Mouse (Mus musculus) midbrain, embryonic 10.5 days (tissue): ENCODE results near the gene Pex19. TPM values are rescaled to one million over a fixed set of nuclear protein-coding genes. Genes with fewer than 3 reads are reported as not detected.

Experiments used
- DNase-seq: peaks from one replicate; pipeline ENCODE4 v3.0.0-alpha.2; 2017; ENCODE audit warnings: low spot score
- H3K27ac ChIP-seq: fragments of 300-500 bp; sonication (generic); replicated peaks from 2 replicates; pipeline ENCODE4 v1.5.1; 2016; ENCODE audit warnings: mild to moderate bottlenecking
- H3K27me3 ChIP-seq: fragments of 300-500 bp; sonication (generic); 2 replicates; pipeline ENCODE4 v1.6.1; 2016; ENCODE audit warnings: low read depth, mild to moderate bottlenecking; ENCODE audit not compliant: poor library complexity, severe bottlenecking
- H3K36me3 ChIP-seq: fragments of 300-500 bp; sonication (generic); 2 replicates; pipeline ENCODE4 v1.6.1; 2016; ENCODE audit warnings: mild to moderate bottlenecking, moderate library complexity
- H3K4me1 ChIP-seq: fragments of 300-500 bp; sonication (generic); 2 replicates; pipeline ENCODE4 v1.6.1; 2016
- H3K4me3 ChIP-seq: fragments of 300-500 bp; sonication (generic); 2 replicates; pipeline ENCODE4 v1.5.1; 2016; ENCODE audit warnings: mild to moderate bottlenecking, moderate library complexity
- H3K9me3 ChIP-seq: fragments of 300-500 bp; sonication (generic); replicated peaks from 2 replicates; pipeline ENCODE4 v1.6.1; 2016; ENCODE audit warnings: mild to moderate bottlenecking
- WGBS: fragments of 180-500 bp; shearing (Covaris S2); methylation state at CpG from one replicate; pipeline ENCODE4 v1.1.7; 2016; 5-methylcytosine and 5-hydroxymethylcytosine counted together
- polyA plus RNA-seq: library from polyadenylated mRNA; unstranded; fragments of >200 nt; fragmentation: Nextera tagmentation; extraction: Ambion mirVana; gene quantifications from 2 replicates; pipeline ENCODE4 v1.2.1, GENCODE M21; 2016

The Pex19 gene
- polyA plus RNA-seq, 1 experiment from 2014 or later: 166 TPM

DNA sequence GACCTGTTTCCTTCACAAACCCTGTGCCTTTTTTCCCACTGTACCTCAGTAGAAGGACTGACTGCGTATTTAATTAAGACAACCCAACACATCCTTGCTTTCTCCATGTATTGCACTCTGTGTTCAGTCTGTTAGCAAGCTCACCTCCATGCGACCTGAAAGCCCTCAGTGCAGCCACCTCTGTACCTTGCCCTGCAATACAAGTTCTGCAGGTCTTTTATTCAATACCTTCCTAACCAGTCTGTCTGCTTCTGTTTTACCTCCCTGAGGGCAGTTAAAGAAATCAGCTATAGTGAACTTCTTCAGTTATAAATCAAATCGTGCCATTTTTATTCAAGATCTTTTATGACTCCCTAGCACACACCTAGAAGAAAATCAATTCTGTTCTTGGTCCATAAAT, 15.0 kb downstream of the Pex19 start:
- H3K27me3 ChIP-seq: no peaks in the 10 kb centered on the region
- peaks cover 3% of the 10 kb centered on the region; the same call in 1 of the 2 replicates for H3K36me3 ChIP-seq
- 79% methylated on average over 3 of the region's 3 CpGs for WGBS
- no peaks in the 10 kb centered on the region for H3K4me1 ChIP-seq
- no peak for DNase-seq
- no peak overlapping the region for H3K4me3 ChIP-seq
- H3K27ac ChIP-seq: no peak overlapping the region
- H3K9me3 ChIP-seq: no peaks in the 10 kb centered on the region

DNA sequence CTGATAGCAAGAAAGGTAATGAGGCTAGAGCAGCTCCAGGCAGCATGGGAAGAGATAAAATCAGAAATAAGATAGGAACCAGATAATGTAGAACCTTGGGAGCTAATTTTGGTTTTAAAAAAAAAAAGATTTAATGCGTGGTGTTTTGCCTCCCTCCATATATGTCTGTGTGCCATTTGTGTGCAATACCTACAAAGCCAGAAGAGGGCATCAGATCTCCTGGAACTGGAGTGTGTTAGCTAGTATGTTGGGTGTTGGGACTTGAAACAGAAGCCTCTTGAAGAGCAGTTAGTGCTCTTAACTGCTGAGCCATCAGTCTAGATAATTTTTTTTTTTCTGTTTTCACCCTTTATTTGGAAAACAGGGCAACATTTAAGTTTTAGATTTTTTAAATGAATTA, 17.0 kb downstream of the Pex19 start:
- peak; percentile 42 for DNase-seq
- 33% methylated on average over 1 of the region's 1 CpGs for WGBS
- Histone ChIP-seq H3K4me1 (peaks cover 7% of the 10 kb centered on the region), H3K27me3 (no peaks in the 10 kb centered on the region), H3K9me3 (no peaks in the 10 kb centered on the region), H3K27ac (no peak overlapping the region), H3K36me3 (no peaks in the 10 kb centered on the region), H3K4me3 (no peak overlapping the region)

DNA sequence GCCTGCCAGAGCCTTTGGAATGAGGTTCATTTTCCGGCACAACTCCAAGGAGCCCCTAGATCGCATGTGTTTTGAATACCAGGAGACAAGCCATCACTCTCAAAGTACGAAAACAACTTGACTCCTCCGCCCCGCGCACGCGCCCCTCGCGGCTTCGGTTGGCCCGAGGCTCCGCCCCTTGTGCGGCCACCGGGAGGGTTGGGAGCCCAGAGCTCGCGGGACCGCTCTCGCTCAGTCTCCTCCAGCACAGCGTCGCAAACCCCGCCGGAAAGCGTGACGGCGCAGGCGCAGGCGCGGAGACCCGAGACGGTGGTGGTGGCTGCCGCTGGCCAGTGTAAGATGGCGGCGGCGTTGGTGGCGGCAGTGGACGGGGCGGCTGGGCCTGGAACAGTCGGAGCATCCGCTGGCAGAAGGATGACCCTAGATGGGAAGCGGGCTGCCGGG, 21.3 kb downstream of the Pex19 start, which contains the start of gene Dcaf8:
Gene Dcaf8, plus strand, starts transcription at position 250 of the 444 bp plus-strand sequence.
- no peaks in the 10 kb centered on the region for H3K27me3 ChIP-seq
- H3K4me3 ChIP-seq: peak within 1 kb of the TSS; percentile 97
- WGBS: under 1% methylated on average over 42 of the region's 42 CpGs
- peaks cover 31% of the 10 kb centered on the region for H3K36me3 ChIP-seq
- peak; percentile 98 for DNase-seq
- no peaks in the 10 kb centered on the region for H3K9me3 ChIP-seq
- peak within 1 kb of the TSS; percentile 99 for H3K27ac ChIP-seq
- H3K4me1 ChIP-seq: peaks cover 21% of the 10 kb centered on the region

DNA sequence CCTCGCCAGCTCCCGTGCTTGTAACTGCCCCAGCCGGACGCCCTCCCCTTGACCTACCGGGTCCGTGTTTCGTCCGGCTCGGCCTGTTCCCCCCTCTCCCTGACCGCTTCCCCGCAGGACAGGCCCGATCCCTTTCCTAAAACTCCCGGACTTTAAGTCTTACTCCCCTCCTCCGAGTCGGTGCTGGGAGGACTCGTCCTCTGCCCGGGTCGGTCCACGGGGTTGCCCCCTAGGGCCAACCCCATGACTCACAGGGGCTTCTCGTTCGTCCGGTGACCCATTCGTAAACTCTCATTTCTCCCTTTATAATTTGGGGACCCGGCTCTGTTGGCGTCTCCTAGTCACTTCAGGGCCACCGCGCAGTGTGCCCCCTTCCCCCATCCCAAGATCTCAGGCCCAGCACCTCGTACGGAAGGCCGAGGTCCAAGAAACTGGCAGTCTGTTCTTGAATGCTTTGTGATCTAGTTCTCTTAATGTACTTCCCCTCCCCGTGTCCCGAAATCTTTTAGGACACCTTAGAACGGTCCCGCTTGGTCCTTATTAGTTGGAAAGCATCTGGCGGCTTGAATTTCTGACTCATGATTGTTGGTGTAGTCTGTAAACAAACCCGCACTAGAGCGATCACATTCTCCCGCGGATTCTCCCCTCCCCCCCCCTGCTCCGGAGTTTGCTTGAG, 21.9 kb downstream of the Pex19 start:
- H3K4me3 ChIP-seq: peak overlapping the region; percentile 97
- H3K4me1 ChIP-seq: peaks cover 21% of the 10 kb centered on the region
- DNase-seq: peak; percentile 66
- peaks cover 37% of the 10 kb centered on the region for H3K36me3 ChIP-seq
- no peaks in the 10 kb centered on the region for H3K27me3 ChIP-seq
- H3K27ac ChIP-seq: peak overlapping the region; percentile 99
- H3K9me3 ChIP-seq: no peaks in the 10 kb centered on the region
- WGBS: under 1% methylated on average over 40 of the region's 40 CpGs

DNA sequence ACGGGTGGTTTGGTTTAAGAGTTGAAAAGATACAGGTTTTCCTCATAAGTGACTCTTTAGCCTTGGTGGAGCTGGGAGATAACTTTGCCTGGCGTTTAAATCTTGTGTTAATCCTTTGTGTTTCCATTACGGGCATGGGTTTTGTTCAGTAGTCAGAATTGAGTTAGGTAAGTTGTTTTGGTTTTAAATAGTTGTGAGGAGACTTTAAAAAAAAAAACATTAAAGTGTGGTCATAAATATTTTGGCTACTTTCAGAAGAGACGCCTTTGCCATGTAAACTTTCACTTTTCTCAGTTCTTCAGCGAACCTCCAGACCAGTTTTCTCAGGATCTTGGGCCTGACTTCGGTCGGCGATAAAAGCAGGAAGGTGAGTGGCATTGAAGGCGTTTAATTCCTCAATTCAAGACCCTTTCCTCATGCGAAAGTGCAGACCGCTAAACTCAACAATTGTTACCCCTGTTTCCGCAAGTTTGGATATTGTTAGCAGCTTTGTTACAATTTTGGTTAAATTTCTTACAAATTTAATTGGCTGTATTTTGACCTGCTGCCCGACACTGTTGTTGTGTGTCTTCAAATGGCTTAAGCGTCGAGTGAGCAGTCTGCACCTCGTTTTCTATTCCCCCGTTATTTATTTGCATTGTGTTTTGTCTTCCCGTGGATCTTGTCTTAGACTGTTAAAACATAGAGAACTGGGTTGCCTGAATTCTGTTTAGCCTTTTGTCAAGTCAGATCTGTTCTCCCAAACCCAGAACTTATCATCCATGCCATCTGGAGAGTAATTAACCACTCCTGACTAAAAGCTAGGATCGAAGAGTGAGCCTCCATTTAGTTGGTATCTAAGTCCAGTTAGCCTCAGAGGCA, 22.6 kb downstream of the Pex19 start:
- Histone ChIP-seq H3K4me1 (peaks cover 21% of the 10 kb centered on the region), H3K9me3 (no peaks in the 10 kb centered on the region), H3K4me3 (peak overlapping the region; percentile 97), H3K36me3 (peaks cover 44% of the 10 kb centered on the region), H3K27ac (peak overlapping the region; percentile 99), H3K27me3 (no peaks in the 10 kb centered on the region)
- DNase-seq: no peak
- WGBS: 29% methylated on average over 19 of the region's 19 CpGs

DNA sequence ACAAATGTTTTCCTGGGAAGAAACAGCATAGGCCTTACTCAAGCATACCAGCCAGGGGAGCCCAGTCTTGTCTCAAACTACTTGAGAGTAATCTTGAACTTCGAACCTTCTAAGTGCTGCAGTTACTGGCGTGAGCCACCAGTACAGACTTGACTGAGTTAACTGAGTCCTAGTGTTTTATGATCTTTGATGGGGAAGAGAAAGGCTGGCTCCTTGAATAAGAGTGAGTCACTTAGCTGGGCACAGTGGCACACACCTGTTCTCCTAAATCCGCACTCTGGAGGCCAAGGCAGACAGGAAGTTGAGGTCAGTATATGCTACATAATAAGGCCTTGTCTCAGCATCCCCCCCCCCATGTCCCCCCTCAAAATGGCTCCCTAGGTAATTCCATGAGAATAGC, 28.0 kb downstream of the Pex19 start:
- H3K4me1 ChIP-seq: peaks cover 8% of the 10 kb centered on the region
- H3K27me3 ChIP-seq: no peaks in the 10 kb centered on the region
- no peak overlapping the region for H3K27ac ChIP-seq
- no peak overlapping the region for H3K4me3 ChIP-seq
- 96% methylated on average over 3 of the region's 3 CpGs for WGBS
- DNase-seq: no peak
- H3K36me3 ChIP-seq: peaks cover 83% of the 10 kb centered on the region
- no peaks in the 10 kb centered on the region for H3K9me3 ChIP-seq

DNA sequence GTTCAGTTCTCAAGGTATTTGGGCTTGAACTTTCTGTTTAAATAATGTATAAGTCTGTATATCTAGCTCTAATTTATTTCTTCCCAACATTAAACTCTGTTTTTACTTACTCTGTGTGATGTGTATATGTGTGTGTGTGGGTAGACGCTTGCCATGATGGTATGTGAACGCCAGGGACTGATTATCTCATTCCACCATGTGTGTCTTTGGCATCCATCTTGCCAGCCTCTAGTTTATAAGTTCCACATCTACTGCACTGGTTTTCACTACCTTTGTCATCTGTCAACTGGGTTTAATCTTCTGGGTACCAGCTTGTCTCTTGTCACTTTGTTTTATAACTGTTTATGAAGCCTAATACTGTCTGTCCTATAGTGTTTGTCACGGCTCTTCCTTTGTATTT, 29.0 kb downstream of the Pex19 start:
- no peaks in the 10 kb centered on the region for H3K9me3 ChIP-seq
- H3K4me1 ChIP-seq: no peaks in the 10 kb centered on the region; the same call in 1 of the 2 replicates
- WGBS: 91% methylated on average over 3 of the region's 3 CpGs
- H3K4me3 ChIP-seq: no peak overlapping the region
- peaks cover 75% of the 10 kb centered on the region for H3K36me3 ChIP-seq
- H3K27ac ChIP-seq: no peak overlapping the region
- no peaks in the 10 kb centered on the region for H3K27me3 ChIP-seq
- no peak for DNase-seq

DNA sequence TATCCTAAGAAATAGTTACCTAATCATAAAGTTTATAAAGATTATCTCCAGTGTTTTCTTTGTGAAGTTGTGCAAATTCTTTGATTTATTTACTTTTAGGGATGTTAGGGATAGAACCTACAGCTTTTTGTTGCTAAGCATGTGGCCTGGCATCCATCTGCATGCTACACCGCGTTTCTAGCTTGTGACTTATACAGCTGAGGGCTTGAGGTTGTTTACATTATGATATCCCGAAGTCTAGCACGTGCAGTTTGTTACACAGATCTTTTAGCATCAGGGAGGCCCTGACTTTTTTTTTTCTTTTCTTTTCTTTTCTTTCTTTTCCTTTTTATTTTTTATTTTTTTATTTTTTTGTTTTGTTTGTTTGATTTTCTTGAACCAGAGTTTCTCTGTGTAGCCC, 33.4 kb downstream of the Pex19 start:
- H3K27me3 ChIP-seq: no peaks in the 10 kb centered on the region
- DNase-seq: no peak
- no peak overlapping the region for H3K27ac ChIP-seq
- H3K9me3 ChIP-seq: no peaks in the 10 kb centered on the region
- H3K4me1 ChIP-seq: 0 out of 2 replicates have a peak, but pooled peaks cover 4% of the 10 kb centered on the region
- H3K36me3 ChIP-seq: peaks cover 45% of the 10 kb centered on the region
- H3K4me3 ChIP-seq: no peak overlapping the region
- 88% methylated on average over 4 of the region's 4 CpGs for WGBS

DNA sequence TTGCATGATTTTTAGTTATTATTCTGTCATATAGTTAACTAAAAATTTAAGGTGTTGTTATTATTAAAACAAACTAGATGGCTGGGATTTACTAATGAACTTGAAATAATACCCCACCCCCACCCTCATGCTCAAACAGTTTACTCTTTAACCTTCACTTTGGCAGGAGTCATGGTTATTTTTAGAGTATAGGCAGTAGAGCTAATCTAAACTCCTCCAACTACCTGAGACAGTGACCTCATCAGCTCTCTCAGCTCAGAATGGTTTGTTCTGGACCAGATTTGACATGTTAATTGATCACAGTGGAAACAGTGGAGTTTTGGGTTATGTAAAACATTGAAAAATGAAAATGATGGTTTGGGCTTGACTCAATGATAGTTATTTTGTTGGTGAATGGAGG, 34.0 kb downstream of the Pex19 start:
- Histone ChIP-seq H3K27me3 (no peaks in the 10 kb centered on the region), H3K9me3 (no peaks in the 10 kb centered on the region), H3K4me3 (no peak overlapping the region), H3K36me3 (peaks cover 46% of the 10 kb centered on the region), H3K4me1 (0 out of 2 replicates have a peak, but pooled peaks cover 4% of the 10 kb centered on the region), H3K27ac (no peak overlapping the region)
- no peak for DNase-seq

DNA sequence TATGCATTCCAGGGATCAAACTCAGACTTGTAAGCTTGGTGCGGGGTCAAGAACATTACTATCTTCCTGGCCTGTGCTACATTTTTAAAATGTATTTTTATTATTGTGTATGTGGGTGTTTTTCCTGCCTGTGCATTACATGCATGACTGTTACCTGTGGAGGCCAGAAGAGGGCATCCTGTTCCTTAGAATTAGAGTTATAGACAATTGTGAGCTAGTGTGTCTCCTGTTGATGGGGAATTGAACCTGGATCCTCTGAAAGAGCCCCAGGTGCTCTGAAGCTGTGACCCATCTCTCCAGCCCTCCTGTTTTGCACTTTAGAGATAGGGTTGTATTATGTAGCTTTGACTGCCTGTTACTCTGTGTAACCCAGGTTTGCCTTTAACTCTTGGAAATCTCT, 35.5 kb downstream of the Pex19 start:
- Histone ChIP-seq H3K36me3 (peaks cover 46% of the 10 kb centered on the region), H3K27ac (no peak overlapping the region), H3K9me3 (no peaks in the 10 kb centered on the region), H3K4me1 (0 out of 2 replicates have a peak, but pooled peaks cover 4% of the 10 kb centered on the region), H3K27me3 (no peaks in the 10 kb centered on the region), H3K4me3 (no peak overlapping the region)
- DNase-seq: no peak
- 94% methylated on average over 1 of the region's 1 CpGs for whole genome bisulfite sequencing

DNA sequence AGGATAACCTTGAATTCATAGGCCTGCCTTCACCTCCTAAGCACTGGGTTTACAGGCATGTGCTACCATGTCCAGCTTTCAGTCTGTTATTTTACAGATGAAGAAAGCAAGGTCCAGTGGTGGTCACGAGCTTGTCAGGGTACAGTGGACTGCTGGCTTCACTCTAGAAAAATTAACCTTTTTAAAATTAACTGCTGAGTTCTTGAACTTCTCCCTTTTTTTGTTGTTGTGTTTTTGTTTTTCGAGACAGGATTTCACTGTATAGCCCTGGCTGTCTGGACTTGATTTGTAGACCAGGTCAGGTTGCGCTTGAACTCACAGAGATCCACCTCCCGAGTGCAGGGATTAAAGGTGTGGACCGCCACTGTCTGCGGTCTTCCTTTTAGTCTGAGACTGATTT, 36.4 kb downstream of the Pex19 start:
- no peaks in the 10 kb centered on the region for H3K9me3 ChIP-seq
- H3K27ac ChIP-seq: no peak overlapping the region
- DNase-seq: no peak
- peaks cover 52% of the 10 kb centered on the region for H3K36me3 ChIP-seq
- no peaks in the 10 kb centered on the region for H3K27me3 ChIP-seq
- H3K4me3 ChIP-seq: no peak overlapping the region
- H3K4me1 ChIP-seq: 0 out of 2 replicates have a peak, but pooled peaks cover 4% of the 10 kb centered on the region
- WGBS: 91% methylated on average over 6 of the region's 6 CpGs

DNA sequence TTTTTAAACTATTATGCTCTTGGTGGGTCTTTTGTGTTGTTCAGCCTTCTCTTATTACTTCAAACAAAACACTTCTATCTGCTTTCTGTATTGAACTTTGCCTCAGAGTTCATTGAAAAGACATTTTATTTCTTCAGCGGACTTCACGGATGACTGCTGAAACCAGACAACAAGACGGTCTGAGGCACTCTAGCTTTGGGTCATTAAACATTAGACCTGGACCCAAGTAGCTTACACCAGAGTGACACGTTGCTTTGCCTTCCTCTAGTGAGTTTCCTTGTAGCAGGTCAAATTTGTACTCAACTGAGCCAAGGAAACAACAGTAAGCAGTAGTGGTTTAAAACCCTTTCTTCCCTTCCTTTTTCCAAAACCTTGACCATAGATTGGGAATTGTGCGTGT, 41.4 kb downstream of the Pex19 start:
- no peaks in the 10 kb centered on the region for H3K27me3 ChIP-seq
- H3K9me3 ChIP-seq: no peaks in the 10 kb centered on the region
- no peak overlapping the region for H3K27ac ChIP-seq
- DNase-seq: no peak
- 0 out of 2 replicates have a peak, but pooled peaks cover 4% of the 10 kb centered on the region for H3K4me1 ChIP-seq
- no peak overlapping the region for H3K4me3 ChIP-seq
- peaks cover 86% of the 10 kb centered on the region for H3K36me3 ChIP-seq
- WGBS: 81% methylated on average over 5 of the region's 5 CpGs

DNA sequence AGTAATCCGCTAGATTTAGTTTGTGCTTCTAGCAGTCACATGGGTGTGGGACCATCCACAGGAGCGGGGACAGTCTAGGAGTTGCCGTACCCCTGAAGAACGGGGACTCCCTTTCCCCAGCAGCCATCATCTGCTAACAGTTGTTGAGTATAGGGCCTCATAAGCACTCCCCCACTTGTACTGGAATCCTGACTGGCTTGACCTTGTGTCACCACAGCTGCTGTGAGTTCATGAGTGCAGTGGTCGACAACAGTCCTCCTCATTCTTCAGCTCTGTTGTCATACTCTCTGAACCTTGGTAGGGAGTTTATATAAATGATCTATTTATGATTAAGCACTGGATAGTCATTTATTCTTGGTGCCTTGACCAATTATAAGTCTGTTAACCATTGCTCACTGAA, 43.3 kb downstream of the Pex19 start:
- 96% methylated on average over 5 of the region's 5 CpGs for WGBS
- DNase-seq: no peak
- Histone ChIP-seq H3K27ac (no peak overlapping the region), H3K36me3 (peaks cover 99% of the 10 kb centered on the region), H3K27me3 (no peaks in the 10 kb centered on the region), H3K4me3 (no peak overlapping the region), H3K9me3 (no peaks in the 10 kb centered on the region), H3K4me1 (no peaks in the 10 kb centered on the region)
